Mouse (Mus musculus) stomach, postnatal 0 days (tissue): ENCODE results near the gene Clba1. TPM values are rescaled to one million over a fixed set of nuclear protein-coding genes. Genes with fewer than 3 reads are reported as not detected.

Experiments used
- ATAC-seq: fragments of 200-750 bp; cut with Nextera tagmentation; 2 replicates; pipeline ENCODE4 v1.8.0; 2017; ENCODE audit not compliant: low FRiP score, low TSS enrichment
- DNase-seq: peaks from one replicate; pipeline ENCODE4 v3.0.0-alpha.2; 2016; ENCODE audit warnings: low spot score
- H3K27ac ChIP-seq: fragments of 300-500 bp; sonication (generic); replicated peaks from 2 replicates; pipeline ENCODE4 v1.5.1; 2014; ENCODE audit warnings: mild to moderate bottlenecking, control low read depth
- H3K27me3 ChIP-seq: fragments of 300-500 bp; sonication (generic); 2 replicates; pipeline ENCODE4 v1.6.1; 2014; ENCODE audit warnings: low read length; ENCODE audit not compliant: control insufficient read depth, insufficient read depth
- H3K36me3 ChIP-seq: fragments of 300-500 bp; sonication (generic); 2 replicates; pipeline ENCODE4 v1.6.1; 2014; ENCODE audit warnings: low read length, mixed read lengths; ENCODE audit not compliant: control insufficient read depth, insufficient read depth
- H3K4me1 ChIP-seq: fragments of 300-500 bp; sonication (generic); replicated peaks from 2 replicates; pipeline ENCODE4 v1.6.1; 2014; ENCODE audit warnings: antibody characterized with exemption; ENCODE audit not compliant: control insufficient read depth, insufficient read depth
- H3K4me2 ChIP-seq: fragments of 300-500 bp; sonication (generic); replicated peaks from 2 replicates; pipeline ENCODE4 v1.6.1; 2014; ENCODE audit warnings: low read depth, mild to moderate bottlenecking, control low read depth, moderate library complexity
- H3K4me3 ChIP-seq: fragments of 300-500 bp; sonication (generic); 2 replicates; pipeline ENCODE4 v1.5.1; 2014; ENCODE audit warnings: low read depth, low read length, control low read depth
- H3K9ac ChIP-seq: fragments of 300-500 bp; sonication (generic); 2 replicates; pipeline ENCODE4 v1.6.1; 2014; ENCODE audit warnings: mild to moderate bottlenecking, low read length, control low read depth, mixed read lengths
- H3K9me3 ChIP-seq: fragments of 300-500 bp; sonication (generic); 2 replicates; pipeline ENCODE4 v1.6.1; 2016; ENCODE audit warnings: low read length; ENCODE audit not compliant: control insufficient read depth
- CTCF ChIP-seq: IDR thresholded peaks from 2 replicates; pipeline ENCODE4 v1.5.1; 2016; ENCODE audit warnings: antibody characterized with exemption, low read depth, mild to moderate bottlenecking, moderate library complexity
- EP300 ChIP-seq: optimal IDR thresholded peaks from 2 replicates; pipeline ENCODE3; 2016; ENCODE audit warnings: antibody characterized with exemption
- WGBS: fragments of 180-500 bp; shearing (Covaris S2); extraction: QIAGEN DNeasy Blood & Tissue Kit; methylation state at CpG from one replicate; pipeline ENCODE4 v1.1.7; 2014; 5-methylcytosine and 5-hydroxymethylcytosine counted together
- polyA plus RNA-seq: library from polyadenylated mRNA; unstranded; fragments of >200 nt; fragmentation: Nextera tagmentation; extraction: Ambion mirVana; gene quantifications from 2 replicates; pipeline ENCODE4 v1.2.1, GENCODE M21; 2015

Clba1 gene
- polyA plus RNA-seq, 1 experiment from 2014 or later, result 6.8 TPM

- H3K36me3 ChIP-seq, result peaks cover 21% of the 10 kb centered on the region
- no peak overlapping the region for H3K9ac ChIP-seq
- peak; percentile 34; the same call in 1 of the 2 replicates for ATAC-seq
- no peak overlapping the region for H3K4me3 ChIP-seq
- no peaks in the 10 kb centered on the region for H3K27me3 ChIP-seq
- H3K27ac ChIP-seq, result no peak overlapping the region
- H3K9me3 ChIP-seq, result no peaks in the 10 kb centered on the region
- DNase-seq, result no peak
- H3K4me1 ChIP-seq, result peaks cover 7% of the 10 kb centered on the region
- 37% methylated on average over 2 of the region's 2 CpGs for WGBS
- H3K4me2 ChIP-seq, result no peak overlapping the region
- TF ChIP-seq CTCF (no peak), EP300 (peak; percentile 42)
Observed at GRCm38 (mm10) chr12:112822676-112823075, 13.9 kb downstream of the Clba1 start.

DNA sequence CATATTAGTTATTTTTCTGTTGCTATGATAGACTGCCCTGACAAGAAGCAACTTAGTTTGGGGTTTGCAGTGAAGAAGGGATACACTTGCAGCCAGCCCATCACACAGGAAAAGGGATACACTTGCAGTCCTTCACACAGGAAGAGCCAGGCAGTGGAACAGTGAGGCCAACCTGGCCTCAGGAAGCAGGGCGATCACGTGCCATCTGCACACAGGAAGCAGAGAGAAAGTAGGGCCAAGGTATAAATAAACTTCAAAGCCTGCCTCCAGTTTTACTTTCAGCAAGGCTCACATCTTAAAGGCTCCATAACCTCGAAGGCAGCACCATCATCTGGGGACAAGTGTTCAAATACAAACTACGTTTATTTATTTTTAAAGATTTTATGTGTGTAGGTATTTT is 14.5 kb downstream of the Clba1 start:
- ATAC-seq (peak; percentile 39; the same call in 1 of the 2 replicates), DNase-seq (no peak)
- Histone ChIP-seq H3K9me3 (no peaks in the 10 kb centered on the region), H3K4me2 (no peak overlapping the region), H3K9ac (peak overlapping the region; percentile 38; the same call in 1 of the 2 replicates), H3K36me3 (peaks cover 21% of the 10 kb centered on the region), H3K4me3 (no peak overlapping the region), H3K27ac (peak overlapping the region; percentile 71), H3K4me1 (peaks cover 8% of the 10 kb centered on the region), H3K27me3 (no peaks in the 10 kb centered on the region)
- TF ChIP-seq EP300, result no peak
- TF ChIP-seq CTCF, result no peak
- 49% methylated on average over 4 of the region's 4 CpGs for WGBS

- Histone ChIP-seq H3K9me3 (no peaks in the 10 kb centered on the region), H3K36me3 (peaks cover 7% of the 10 kb centered on the region; the same call in 1 of the 2 replicates), H3K27me3 (no peaks in the 10 kb centered on the region), H3K4me1 (peaks cover 13% of the 10 kb centered on the region), H3K27ac (no peak overlapping the region), H3K9ac (no peak overlapping the region), H3K4me2 (no peak overlapping the region), H3K4me3 (no peak overlapping the region)
- DNase-seq (no peak), ATAC-seq (no peak)
- WGBS, result 75% methylated on average over 5 of the region's 5 CpGs
- no peak for TF ChIP-seq CTCF
- TF ChIP-seq EP300, result no peak
Observed at GRCm38 (mm10) chr12:112825901-112826300, 17.2 kb downstream of the Clba1 start.

- Histone ChIP-seq H3K36me3 (no peaks in the 10 kb centered on the region), H3K4me1 (peaks cover 10% of the 10 kb centered on the region), H3K27ac (peak overlapping the region; percentile 93), H3K4me3 (peak overlapping the region; percentile 84), H3K9me3 (no peaks in the 10 kb centered on the region), H3K9ac (peak overlapping the region; percentile 96), H3K4me2 (peak overlapping the region; percentile 70), H3K27me3 (no peaks in the 10 kb centered on the region)
- TF ChIP-seq EP300, result no peak
- TF ChIP-seq CTCF, result no peak
- ATAC-seq (peak; percentile 87), DNase-seq (no peak)
- WGBS, result under 1% methylated on average over 41 of the region's 51 CpGs
Observed at GRCm38 (mm10) chr12:112828501-112829243, 19.9 kb downstream of the Clba1 start.

GRCm38 (mm10) chr12:112829244-112829864 is 20.6 kb downstream of the Clba1 start, which contains the start of gene Cdca4:
TSS of gene Cdca4 (minus strand) at chr12:112829423.
- H3K4me1 ChIP-seq, result peaks cover 10% of the 10 kb centered on the region
- no peaks in the 10 kb centered on the region for H3K27me3 ChIP-seq
- WGBS, result 0% methylated on average over 53 of the region's 72 CpGs

GRCm38 (mm10) chr12:112830141-112830540 is 21.4 kb downstream of the Clba1 start:
- TF ChIP-seq EP300 (no peak), CTCF (no peak)
- ATAC-seq, result no peak
- Histone ChIP-seq H3K36me3 (no peaks in the 10 kb centered on the region), H3K27me3 (no peaks in the 10 kb centered on the region), H3K9me3 (no peaks in the 10 kb centered on the region), H3K4me1 (peaks cover 10% of the 10 kb centered on the region), H3K27ac (peak overlapping the region; percentile 87), H3K9ac (peak overlapping the region; percentile 75), H3K4me3 (peak overlapping the region; percentile 56), H3K4me2 (peak overlapping the region; percentile 68)
- WGBS, result 14% methylated on average over 2 of the region's 2 CpGs
- no peak for DNase-seq

More at GRCm38 (mm10) chr12:112829244-112829864, 20.6 kb downstream of the Clba1 start, which contains the start of gene Cdca4:
- peak within 1 kb of the TSS; percentile 93 for H3K27ac ChIP-seq
- peak within 1 kb of the TSS; percentile 70 for H3K4me2 ChIP-seq
- DNase-seq (peak; percentile 100), ATAC-seq (peak; percentile 97)
- peak within 1 kb of the TSS; percentile 84 for H3K4me3 ChIP-seq
- H3K36me3 ChIP-seq, result no peaks in the 10 kb centered on the region
- H3K9ac ChIP-seq, result peak within 1 kb of the TSS; percentile 96
- H3K9me3 ChIP-seq, result no peaks in the 10 kb centered on the region
- TF ChIP-seq CTCF, result peak; percentile 54
- no peak for TF ChIP-seq EP300
